Mouse (Mus musculus) embryonic facial prominence, embryonic 10.5 days (tissue): ENCODE measurements at regions not wholly inside any gene's neighbourhood (a gene's known extent, or its start where the extent isn't known, plus 50 kb on each side); places are given as distances from the start of the nearest gene placed in this dataset.

Experiments
- DNase-seq: peaks from one replicate; pipeline ENCODE4 v3.0.0-alpha.2; 2017; ENCODE audit warnings: low spot score
- H3K27ac ChIP-seq: fragments of 300-500 bp; sonication (generic); replicated peaks from 2 replicates; pipeline ENCODE4 v1.5.1; 2016; ENCODE audit warnings: mild to moderate bottlenecking
- H3K27me3 ChIP-seq: fragments of 300-500 bp; sonication (generic); replicated peaks from 2 replicates; pipeline ENCODE4 v1.6.1; 2016; ENCODE audit warnings: low read depth, mild to moderate bottlenecking; ENCODE audit not compliant: poor library complexity, severe bottlenecking
- H3K36me3 ChIP-seq: fragments of 300-500 bp; sonication (generic); replicated peaks from 2 replicates; pipeline ENCODE4 v1.6.1; 2016; ENCODE audit warnings: mild to moderate bottlenecking, moderate library complexity
- H3K4me1 ChIP-seq: fragments of 300-500 bp; sonication (generic); 2 replicates; pipeline ENCODE4 v1.6.1; 2016
- H3K4me3 ChIP-seq: fragments of 300-500 bp; sonication (generic); 2 replicates; pipeline ENCODE4 v1.5.1; 2016; ENCODE audit warnings: mild to moderate bottlenecking, moderate library complexity
- H3K9me3 ChIP-seq: fragments of 300-500 bp; sonication (generic); 2 replicates; pipeline ENCODE4 v1.6.1; 2016; ENCODE audit warnings: mild to moderate bottlenecking
- WGBS: fragments of 180-500 bp; shearing (Covaris S2); methylation state at CpG from one replicate; pipeline ENCODE4 v1.1.7; 2016; 5-methylcytosine and 5-hydroxymethylcytosine counted together

GRCm38 (mm10) chr10:60985109-60985576, 104.0 kb upstream of the Pcbd1 start:
- DNase-seq: peak; percentile 56
- H3K27me3 ChIP-seq: peaks cover 42% of the 10 kb centered on the region
- no peaks in the 10 kb centered on the region for H3K9me3 ChIP-seq
- H3K36me3 ChIP-seq: no peaks in the 10 kb centered on the region
- no peak overlapping the region for H3K4me3 ChIP-seq
- 9% methylated on average over 10 of the region's 10 CpGs for WGBS
- H3K27ac ChIP-seq: no peak overlapping the region
- peaks cover 33% of the 10 kb centered on the region for H3K4me1 ChIP-seq

GRCm38 (mm10) chr10:60981770-60982169, 107.4 kb upstream of the Pcbd1 start:
- no peaks in the 10 kb centered on the region for H3K36me3 ChIP-seq
- WGBS: 18% methylated on average over 6 of the region's 6 CpGs
- H3K9me3 ChIP-seq: no peaks in the 10 kb centered on the region
- H3K4me1 ChIP-seq: peaks cover 45% of the 10 kb centered on the region
- peaks cover 68% of the 10 kb centered on the region for H3K27me3 ChIP-seq
- no peak overlapping the region for H3K4me3 ChIP-seq
- peak; percentile 45 for DNase-seq
- H3K27ac ChIP-seq: peak overlapping the region; percentile 20; the same call in 1 of the 2 replicates

GRCm38 (mm10) chr10:60973615-60974014, 115.5 kb upstream of the Pcbd1 start:
- H3K27ac ChIP-seq: no peak overlapping the region
- no peak for DNase-seq
- H3K36me3 ChIP-seq: no peaks in the 10 kb centered on the region
- H3K27me3 ChIP-seq: peaks cover 12% of the 10 kb centered on the region
- WGBS: 34% methylated on average over 2 of the region's 2 CpGs
- 0 out of 2 replicates have a peak, but pooled peaks cover 6% of the 10 kb centered on the region for H3K9me3 ChIP-seq
- H3K4me3 ChIP-seq: no peak overlapping the region
- H3K4me1 ChIP-seq: peaks cover 1% of the 10 kb centered on the region; the same call in 1 of the 2 replicates

- 77% methylated on average over 10 of the region's 10 CpGs for WGBS
- H3K4me3 ChIP-seq: no peak overlapping the region
- peaks cover 9% of the 10 kb centered on the region; the same call in 1 of the 2 replicates for H3K4me1 ChIP-seq
- no peaks in the 10 kb centered on the region for H3K36me3 ChIP-seq
- H3K27ac ChIP-seq: no peak overlapping the region
- H3K9me3 ChIP-seq: no peaks in the 10 kb centered on the region
- 0 out of 2 replicates have a peak, but pooled peaks cover 3% of the 10 kb centered on the region for H3K27me3 ChIP-seq
- DNase-seq: no peak
Observed at GRCm38 (mm10) chr10:60964843-60965242, 124.3 kb upstream of the Pcbd1 start.

- 49% methylated on average over 17 of the region's 17 CpGs for WGBS
- Histone ChIP-seq H3K27me3 (peaks cover 41% of the 10 kb centered on the region), H3K4me3 (no peak overlapping the region), H3K27ac (no peak overlapping the region), H3K9me3 (no peaks in the 10 kb centered on the region), H3K36me3 (no peaks in the 10 kb centered on the region), H3K4me1 (peaks cover 9% of the 10 kb centered on the region)
- DNase-seq: no peak
Observed at GRCm38 (mm10) chr10:60957820-60958233, 126.4 kb upstream of the Unc5b start.

GRCm38 (mm10) chr10:60955467-60955866, 124.1 kb upstream of the Unc5b start:
- DNase-seq: peak; percentile 31
- Histone ChIP-seq H3K4me3 (no peak overlapping the region), H3K36me3 (no peaks in the 10 kb centered on the region), H3K4me1 (peaks cover 15% of the 10 kb centered on the region), H3K27ac (no peak overlapping the region), H3K9me3 (no peaks in the 10 kb centered on the region), H3K27me3 (peaks cover 48% of the 10 kb centered on the region)
- whole genome bisulfite sequencing: 41% methylated on average over 9 of the region's 9 CpGs

GRCm38 (mm10) chr10:60952495-60952894, 121.1 kb upstream of the Unc5b start:
- Histone ChIP-seq H3K9me3 (no peaks in the 10 kb centered on the region), H3K27me3 (peaks cover 27% of the 10 kb centered on the region), H3K4me1 (peaks cover 24% of the 10 kb centered on the region), H3K27ac (no peak overlapping the region), H3K36me3 (no peaks in the 10 kb centered on the region), H3K4me3 (no peak overlapping the region)
- DNase-seq: peak; percentile 46
- 10% methylated on average over 7 of the region's 7 CpGs for WGBS

GRCm38 (mm10) chr10:60948983-60949677, 117.7 kb upstream of the Unc5b start:
- Histone ChIP-seq H3K36me3 (no peaks in the 10 kb centered on the region), H3K4me1 (peaks cover 18% of the 10 kb centered on the region), H3K27ac (no peak overlapping the region), H3K9me3 (no peaks in the 10 kb centered on the region), H3K27me3 (peaks cover 33% of the 10 kb centered on the region), H3K4me3 (no peak overlapping the region)
- 43% methylated on average over 7 of the region's 7 CpGs for WGBS
- DNase-seq: no peak

GRCm38 (mm10) chr10:60943074-60943473, 111.7 kb upstream of the Unc5b start:
- no peak overlapping the region for H3K27ac ChIP-seq
- H3K4me1 ChIP-seq: no peaks in the 10 kb centered on the region
- H3K36me3 ChIP-seq: no peaks in the 10 kb centered on the region
- H3K27me3 ChIP-seq: peaks cover 19% of the 10 kb centered on the region; the same call in 1 of the 2 replicates
- H3K9me3 ChIP-seq: no peaks in the 10 kb centered on the region
- WGBS: 75% methylated on average over 6 of the region's 6 CpGs
- DNase-seq: peak; percentile 43
- no peak overlapping the region for H3K4me3 ChIP-seq

GRCm38 (mm10) chr10:60938749-60939148, 107.4 kb upstream of the Unc5b start:
- Histone ChIP-seq H3K4me1 (peaks cover 37% of the 10 kb centered on the region), H3K36me3 (no peaks in the 10 kb centered on the region), H3K27me3 (peaks cover 36% of the 10 kb centered on the region), H3K4me3 (no peak overlapping the region), H3K27ac (no peak overlapping the region), H3K9me3 (no peaks in the 10 kb centered on the region)
- no peak for DNase-seq
- WGBS: 87% methylated on average over 10 of the region's 10 CpGs

- DNase-seq: no peak
- no peak overlapping the region for H3K4me3 ChIP-seq
- H3K27me3 ChIP-seq: peaks cover 36% of the 10 kb centered on the region
- H3K9me3 ChIP-seq: no peaks in the 10 kb centered on the region
- WGBS: 57% methylated on average over 7 of the region's 7 CpGs
- peaks cover 50% of the 10 kb centered on the region for H3K4me1 ChIP-seq
- no peaks in the 10 kb centered on the region for H3K36me3 ChIP-seq
- H3K27ac ChIP-seq: no peak overlapping the region
Observed at GRCm38 (mm10) chr10:60937517-60937866, 106.1 kb upstream of the Unc5b start.

- Histone ChIP-seq H3K4me1 (peaks cover 56% of the 10 kb centered on the region), H3K36me3 (no peaks in the 10 kb centered on the region), H3K27me3 (peaks cover 36% of the 10 kb centered on the region), H3K4me3 (no peak overlapping the region), H3K9me3 (no peaks in the 10 kb centered on the region), H3K27ac (no peak overlapping the region)
- WGBS: 20% methylated on average over 13 of the region's 13 CpGs
- peak; percentile 34 for DNase-seq
Observed at GRCm38 (mm10) chr10:60936659-60937516, 105.5 kb upstream of the Unc5b start.
